18 mouse cellular contexts compared by ENCODE assay signal in genomic region chr13:41532625-41533024, GRCm38 (mm10).
"Had no signal": no experiment of that assay in that cellular context is flagged by ENCODE, and none has a peak within 500 bp of the region (broad histone marks: within the 10 kb centered on the region; RNA-seq: fewer than 3 reads in every experiment).

No protein-coding gene starts in this region.

- H3K9me3 ChIP-seq: limb, embryonic 12.5 days; limb, embryonic 15.5 days; liver, embryonic 15.5 days; lung, embryonic 15.5 days; midbrain, embryonic 12.5 days; midbrain, embryonic 15.5 days; neural tube, embryonic 13.5 days had no signal

- H3K4me1 ChIP-seq: limb, embryonic 12.5 days; limb, embryonic 15.5 days; liver, embryonic 15.5 days; lung, embryonic 15.5 days; midbrain, embryonic 12.5 days; midbrain, embryonic 15.5 days; neural tube, embryonic 13.5 days had no signal

- H3K4me3 ChIP-seq: limb, embryonic 12.5 days; limb, embryonic 15.5 days; liver, embryonic 15.5 days; lung, embryonic 15.5 days; midbrain, embryonic 12.5 days; midbrain, embryonic 15.5 days; neural tube, embryonic 13.5 days had no signal

- H3K27ac ChIP-seq: limb, embryonic 12.5 days; limb, embryonic 15.5 days; liver, embryonic 15.5 days; lung, embryonic 15.5 days; midbrain, embryonic 12.5 days; midbrain, embryonic 15.5 days; neural tube, embryonic 13.5 days; stomach, postnatal 0 days had no signal

- H3K27me3 ChIP-seq: limb, embryonic 12.5 days; limb, embryonic 15.5 days; liver, embryonic 15.5 days; lung, embryonic 15.5 days; midbrain, embryonic 12.5 days; midbrain, embryonic 15.5 days; neural tube, embryonic 13.5 days had no signal

- DNase-seq: kidney, adult 9 months; kidney, postnatal 14 days; kidney, postnatal 4 days; left cerebral cortex, postnatal 4 days; lung, adult 18-20 months; lung, postnatal 14 days; retina, postnatal 1 day; thymus, adult 2 months; thymus, postnatal 14 days; thymus, postnatal 4 days had no signal

- H3K36me3 ChIP-seq: limb, embryonic 12.5 days; limb, embryonic 15.5 days; liver, embryonic 15.5 days; lung, embryonic 15.5 days; midbrain, embryonic 12.5 days; midbrain, embryonic 15.5 days; neural tube, embryonic 13.5 days had no signal
